Mouse (Mus musculus): ENCODE data around the gene Isl1. TPM values are rescaled to one million over a fixed set of nuclear protein-coding genes. Genes with fewer than 3 reads are reported as not detected.

The Isl1 gene
- polyA plus RNA-seq, 1 experiment from 2014 or later, result 14.5 TPM

GRCm38 (mm10) chr13:116293301-116294150, 16.0 kb downstream of the Isl1 start:
- no peak overlapping the region for H3K27ac ChIP-seq (replicated peaks)
- no peak overlapping the region for H3K9ac ChIP-seq
- WGBS, result 2% methylated on average over 27 of the region's 27 CpGs
- no peaks in the 10 kb centered on the region for H3K9me3 ChIP-seq
- peaks cover 5% of the 10 kb centered on the region; the same call in 1 of the 2 replicates for H3K4me1 ChIP-seq (replicated peaks)
- H3K36me3 ChIP-seq, result no peaks in the 10 kb centered on the region
- H3K4me3 ChIP-seq, result no peak overlapping the region
- ATAC-seq (ENCODE audit: low FRiP score, low read depth), result peak; percentile 63; the same call in 1 of the 2 replicates
- H3K4me2 ChIP-seq, result no peak overlapping the region
- H3K27me3 ChIP-seq, result peaks cover 66% of the 10 kb centered on the region

GRCm38 (mm10) chr13:116289655-116290054, 19.8 kb downstream of the Isl1 start:
- no peak overlapping the region for H3K4me2 ChIP-seq
- H3K4me1 ChIP-seq (replicated peaks), result peaks cover 5% of the 10 kb centered on the region; the same call in 1 of the 2 replicates
- H3K36me3 ChIP-seq, result no peaks in the 10 kb centered on the region
- no peaks in the 10 kb centered on the region for H3K9me3 ChIP-seq
- no peak overlapping the region for H3K4me3 ChIP-seq
- peaks cover 32% of the 10 kb centered on the region for H3K27me3 ChIP-seq
- no peak for ATAC-seq (ENCODE audit: low FRiP score, low read depth)
- H3K9ac ChIP-seq, result no peak overlapping the region
- 96% methylated on average over 1 of the region's 1 CpGs for WGBS
- no peak overlapping the region for H3K27ac ChIP-seq (replicated peaks)

- H3K27ac ChIP-seq (replicated peaks), result no peak overlapping the region
- H3K36me3 ChIP-seq, result no peaks in the 10 kb centered on the region
- H3K4me2 ChIP-seq, result no peak overlapping the region
- H3K27me3 ChIP-seq, result no peaks in the 10 kb centered on the region
- 59% methylated on average over 9 of the region's 9 CpGs for WGBS
- H3K9me3 ChIP-seq, result no peaks in the 10 kb centered on the region
- H3K4me1 ChIP-seq (replicated peaks), result no peaks in the 10 kb centered on the region
- ATAC-seq (ENCODE audit: low FRiP score, low read depth), result no peak
- no peak overlapping the region for H3K9ac ChIP-seq
- no peak overlapping the region for H3K4me3 ChIP-seq
Measured at GRCm38 (mm10) chr13:116279207-116279772, 30.2 kb downstream of the Isl1 start.
